Mouse (Mus musculus) neural tube, embryonic 11.5 days (tissue): ENCODE results near the gene Ephb1. TPM values are rescaled to one million over a fixed set of nuclear protein-coding genes. Genes with fewer than 3 reads are reported as not detected.

Source experiments
- ATAC-seq: fragments of 200-750 bp; cut with Nextera tagmentation; 2 replicates; pipeline ENCODE4 v1.8.0; 2017; ENCODE audit warnings: moderate number of reproducible peaks, mild to moderate bottlenecking, moderate TSS enrichment, moderate library complexity; ENCODE audit not compliant: insufficient read depth, low FRiP score, low TSS enrichment
- DNase-seq: peaks from one replicate; pipeline ENCODE4 v3.0.0-alpha.2; 2015; ENCODE audit warnings: low spot score
- H3K27ac ChIP-seq: fragments of 300-500 bp; sonication (generic); 2 replicates; pipeline ENCODE4 v1.5.1; 2014; ENCODE audit warnings: low read depth, mild to moderate bottlenecking, low read length
- H3K27me3 ChIP-seq: fragments of 300-500 bp; sonication (generic); 2 replicates; pipeline ENCODE4 v1.6.1; 2014; ENCODE audit warnings: mild to moderate bottlenecking, low read length, mixed read lengths; ENCODE audit not compliant: control insufficient read depth, insufficient read depth
- H3K36me3 ChIP-seq: fragments of 300-500 bp; sonication (generic); 2 replicates; pipeline ENCODE4 v1.6.1; 2014; ENCODE audit warnings: mild to moderate bottlenecking, low read length, moderate library complexity, mixed read lengths; ENCODE audit not compliant: control insufficient read depth, insufficient read depth
- H3K4me1 ChIP-seq: fragments of 300-500 bp; sonication (generic); 2 replicates; pipeline ENCODE4 v1.6.1; 2014; ENCODE audit warnings: low read length, mixed read lengths; ENCODE audit not compliant: control insufficient read depth, insufficient read depth
- H3K4me2 ChIP-seq: fragments of 300-500 bp; sonication (generic); 2 replicates; pipeline ENCODE4 v1.6.1; 2014; ENCODE audit warnings: low read depth, mild to moderate bottlenecking, moderate library complexity
- H3K4me3 ChIP-seq: fragments of 300-500 bp; sonication (generic); 2 replicates; pipeline ENCODE4 v1.5.1; 2014; ENCODE audit warnings: low read depth, low read length
- H3K9ac ChIP-seq: fragments of 300-500 bp; sonication (generic); 2 replicates; pipeline ENCODE4 v1.6.1; 2014; ENCODE audit warnings: mild to moderate bottlenecking, low read length
- H3K9me3 ChIP-seq: fragments of 300-500 bp; sonication (generic); 2 replicates; pipeline ENCODE4 v1.6.1; 2016; ENCODE audit warnings: low read length; ENCODE audit not compliant: control insufficient read depth
- WGBS: fragments of 180-500 bp; shearing (Covaris S2); extraction: QIAGEN DNeasy Blood & Tissue Kit; methylation state at CpG from one replicate; pipeline ENCODE4 v1.1.7; 2014; 5-methylcytosine and 5-hydroxymethylcytosine counted together
- polyA plus RNA-seq: library from polyadenylated mRNA; unstranded; fragments of >200 nt; fragmentation: Nextera tagmentation; extraction: Ambion mirVana; gene quantifications from 2 replicates; pipeline ENCODE4 v1.2.1, GENCODE M21; 2014

Ephb1 gene
- polyA plus RNA-seq, 1 experiment from 2014 or later: 11.2 TPM

- DNase-seq (no peak), ATAC-seq (no peak)
- no peak overlapping the region for H3K27ac ChIP-seq
- WGBS: 69% methylated on average over 6 of the region's 6 CpGs
- H3K9me3 ChIP-seq: no peaks in the 10 kb centered on the region
- H3K4me2 ChIP-seq: no peak overlapping the region
- no peak overlapping the region for H3K4me3 ChIP-seq
- no peaks in the 10 kb centered on the region for H3K4me1 ChIP-seq
- H3K36me3 ChIP-seq: no peaks in the 10 kb centered on the region
- no peaks in the 10 kb centered on the region for H3K27me3 ChIP-seq
- no peak overlapping the region for H3K9ac ChIP-seq
These were observed 315.3 kb downstream of the Ephb1 start for GRCm38 (mm10) chr9:102039011-102039733.

- no peak for DNase-seq
- no peak for ATAC-seq
- Histone ChIP-seq H3K36me3 (no peaks in the 10 kb centered on the region), H3K4me1 (no peaks in the 10 kb centered on the region), H3K9ac (no peak overlapping the region), H3K4me3 (no peak overlapping the region), H3K27me3 (no peaks in the 10 kb centered on the region), H3K9me3 (no peaks in the 10 kb centered on the region), H3K4me2 (no peak overlapping the region), H3K27ac (no peak overlapping the region)
- 76% methylated on average over 5 of the region's 5 CpGs for WGBS
These were observed 318.4 kb downstream of the Ephb1 start for GRCm38 (mm10) chr9:102036132-102036531.

GRCm38 (mm10) chr9:102033231-102033630 is 321.3 kb downstream of the Ephb1 start:
- Histone ChIP-seq H3K4me3 (no peak overlapping the region), H3K27ac (no peak overlapping the region), H3K27me3 (no peaks in the 10 kb centered on the region), H3K4me2 (no peak overlapping the region), H3K9ac (no peak overlapping the region), H3K9me3 (no peaks in the 10 kb centered on the region), H3K4me1 (no peaks in the 10 kb centered on the region), H3K36me3 (no peaks in the 10 kb centered on the region)
- DNase-seq: no peak
- WGBS: 73% methylated on average over 5 of the region's 5 CpGs
- ATAC-seq: no peak

GRCm38 (mm10) chr9:102032376-102032775 is 322.1 kb downstream of the Ephb1 start:
- H3K9ac ChIP-seq: no peak overlapping the region
- H3K27ac ChIP-seq: no peak overlapping the region
- DNase-seq (no peak), ATAC-seq (no peak)
- WGBS: 83% methylated on average over 8 of the region's 8 CpGs
- no peak overlapping the region for H3K4me2 ChIP-seq
- H3K4me1 ChIP-seq: no peaks in the 10 kb centered on the region
- H3K9me3 ChIP-seq: no peaks in the 10 kb centered on the region
- H3K27me3 ChIP-seq: no peaks in the 10 kb centered on the region
- no peaks in the 10 kb centered on the region for H3K36me3 ChIP-seq
- no peak overlapping the region for H3K4me3 ChIP-seq

- Histone ChIP-seq H3K36me3 (no peaks in the 10 kb centered on the region), H3K4me2 (no peak overlapping the region), H3K9me3 (no peaks in the 10 kb centered on the region), H3K4me1 (no peaks in the 10 kb centered on the region), H3K9ac (no peak overlapping the region), H3K4me3 (no peak overlapping the region), H3K27me3 (no peaks in the 10 kb centered on the region), H3K27ac (no peak overlapping the region)
- DNase-seq: no peak
- ATAC-seq: no peak
- 81% methylated on average over 7 of the region's 7 CpGs for WGBS
These were observed 324.8 kb downstream of the Ephb1 start for GRCm38 (mm10) chr9:102029661-102030060.

GRCm38 (mm10) chr9:102026136-102026535 is 328.4 kb downstream of the Ephb1 start:
- Histone ChIP-seq H3K4me2 (no peak overlapping the region), H3K4me3 (no peak overlapping the region), H3K27me3 (no peaks in the 10 kb centered on the region), H3K36me3 (no peaks in the 10 kb centered on the region), H3K27ac (no peak overlapping the region), H3K4me1 (no peaks in the 10 kb centered on the region), H3K9me3 (no peaks in the 10 kb centered on the region), H3K9ac (no peak overlapping the region)
- no peak for DNase-seq
- 74% methylated on average over 2 of the region's 2 CpGs for WGBS
- no peak for ATAC-seq

- Histone ChIP-seq H3K4me1 (no peaks in the 10 kb centered on the region), H3K4me2 (no peak overlapping the region), H3K4me3 (no peak overlapping the region), H3K27ac (no peak overlapping the region), H3K36me3 (no peaks in the 10 kb centered on the region), H3K9ac (no peak overlapping the region), H3K27me3 (no peaks in the 10 kb centered on the region), H3K9me3 (no peaks in the 10 kb centered on the region)
- no peak for ATAC-seq
- 93% methylated on average over 6 of the region's 6 CpGs for WGBS
- no peak for DNase-seq
These were observed 329.4 kb downstream of the Ephb1 start for GRCm38 (mm10) chr9:102025141-102025540.

GRCm38 (mm10) chr9:102015516-102015915 is 339.0 kb downstream of the Ephb1 start:
- no peak overlapping the region for H3K27ac ChIP-seq
- H3K27me3 ChIP-seq: no peaks in the 10 kb centered on the region
- H3K4me2 ChIP-seq: no peak overlapping the region
- DNase-seq (no peak), ATAC-seq (no peak)
- H3K36me3 ChIP-seq: no peaks in the 10 kb centered on the region
- H3K4me3 ChIP-seq: no peak overlapping the region
- no peaks in the 10 kb centered on the region for H3K9me3 ChIP-seq
- H3K9ac ChIP-seq: no peak overlapping the region
- H3K4me1 ChIP-seq: no peaks in the 10 kb centered on the region

- Histone ChIP-seq H3K36me3 (no peaks in the 10 kb centered on the region), H3K27me3 (no peaks in the 10 kb centered on the region), H3K27ac (no peak overlapping the region), H3K4me1 (no peaks in the 10 kb centered on the region), H3K9ac (no peak overlapping the region), H3K4me3 (no peak overlapping the region), H3K9me3 (no peaks in the 10 kb centered on the region), H3K4me2 (no peak overlapping the region)
- no peak for ATAC-seq
- DNase-seq: no peak
- WGBS: 81% methylated on average over 10 of the region's 10 CpGs
These were observed 346.8 kb downstream of the Ephb1 start for GRCm38 (mm10) chr9:102007706-102008105.
